Mouse (Mus musculus) limb, embryonic 12.5 days (tissue): Measurements from ENCODE around the gene Fndc9. TPM values are rescaled to one million over a fixed set of nuclear protein-coding genes. Genes with fewer than 3 reads are reported as not detected.

Experiments
- ATAC-seq: fragments of 200-750 bp; cut with Nextera tagmentation; 2 replicates; pipeline ENCODE4 v1.8.0; 2017; ENCODE audit warnings: low read depth, moderate TSS enrichment; ENCODE audit not compliant: insufficient number of reproducible peaks, insufficient read depth, low FRiP score, low TSS enrichment
- H3K27ac ChIP-seq: fragments of 300-500 bp; sonication (generic); 2 replicates; pipeline ENCODE4 v1.5.1; 2016; ENCODE audit warnings: mild to moderate bottlenecking, moderate library complexity
- H3K27me3 ChIP-seq: fragments of 300-500 bp; sonication (generic); 2 replicates; pipeline ENCODE4 v1.6.1; 2016; ENCODE audit warnings: mild to moderate bottlenecking, moderate library complexity
- H3K36me3 ChIP-seq: fragments of 300-500 bp; sonication (generic); 2 replicates; pipeline ENCODE4 v1.6.1; 2016; ENCODE audit warnings: mild to moderate bottlenecking, moderate library complexity
- H3K4me1 ChIP-seq: fragments of 300-500 bp; sonication (generic); replicated peaks from 2 replicates; pipeline ENCODE4 v1.6.1; 2016
- H3K4me2 ChIP-seq: fragments of 300-500 bp; sonication (generic); 2 replicates; pipeline ENCODE4 v1.6.1; 2016; ENCODE audit warnings: mild to moderate bottlenecking, moderate library complexity
- H3K4me3 ChIP-seq: fragments of 300-500 bp; sonication (generic); replicated peaks from 2 replicates; pipeline ENCODE4 v1.5.1; 2016; ENCODE audit warnings: mild to moderate bottlenecking
- H3K9ac ChIP-seq: fragments of 300-500 bp; sonication (generic); replicated peaks from 2 replicates; pipeline ENCODE4 v1.6.1; 2016; ENCODE audit warnings: mild to moderate bottlenecking, moderate library complexity
- H3K9me3 ChIP-seq: fragments of 300-500 bp; sonication (generic); 2 replicates; pipeline ENCODE4 v1.6.1; 2016; ENCODE audit warnings: mild to moderate bottlenecking, moderate library complexity
- WGBS: fragments of 180-500 bp; shearing (Covaris S2); methylation state at CpG from one replicate; pipeline ENCODE4 v1.1.7; 2016; 5-methylcytosine and 5-hydroxymethylcytosine counted together
- polyA plus RNA-seq: library from polyadenylated mRNA; unstranded; fragments of >200 nt; fragmentation: Nextera tagmentation; extraction: Ambion mirVana; gene quantifications from 2 replicates; pipeline ENCODE4 v1.2.1, GENCODE M21; 2016

The Fndc9 gene
- polyA plus RNA-seq, 1 experiment from 2014 or later: 0.26 TPM

DNA sequence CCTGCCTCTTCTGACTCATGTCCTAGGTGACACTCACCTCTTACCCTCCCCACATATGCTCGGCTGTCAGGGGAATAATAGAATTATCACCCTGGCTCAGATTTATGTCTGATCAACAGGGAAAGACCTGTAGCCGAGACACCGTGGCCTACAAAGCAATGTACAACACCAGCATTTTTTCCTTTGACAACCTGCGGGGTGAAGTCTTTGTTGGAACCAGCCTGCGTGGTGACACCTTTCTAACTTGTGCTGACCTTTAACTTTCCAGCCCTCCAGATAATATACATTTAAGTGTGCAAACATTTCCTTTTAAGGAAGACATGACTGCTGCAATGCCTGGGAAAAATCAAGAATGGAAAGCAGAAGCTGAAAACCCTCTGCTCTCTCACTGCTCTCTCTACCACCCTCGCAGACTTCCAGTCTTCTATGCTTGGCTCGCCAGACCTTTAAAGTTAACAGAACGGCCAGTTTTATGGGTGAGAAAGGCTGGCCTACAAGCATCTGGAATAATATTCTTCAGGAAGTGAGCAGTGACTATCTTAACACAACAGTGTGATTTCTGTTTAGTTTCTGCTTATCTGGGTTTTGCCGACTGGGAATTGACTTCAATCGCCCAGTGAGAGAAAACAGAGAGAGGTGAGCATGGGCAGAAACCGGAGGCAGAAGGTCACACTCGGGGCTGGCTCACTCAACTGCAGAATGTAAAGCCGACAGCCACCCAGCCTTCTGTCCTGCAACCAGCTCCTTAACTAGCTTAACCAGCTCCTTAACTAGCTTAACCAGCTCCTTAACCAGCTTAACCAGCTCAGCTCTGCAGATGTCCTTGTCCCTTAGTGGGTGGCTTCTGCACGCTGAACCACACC is 20.7 kb upstream of the Fndc9 start:
- H3K4me1 ChIP-seq: peaks cover 33% of the 10 kb centered on the region
- H3K27ac ChIP-seq: peak overlapping the region; percentile 93
- no peak overlapping the region for H3K4me3 ChIP-seq
- no peaks in the 10 kb centered on the region for H3K36me3 ChIP-seq
- H3K27me3 ChIP-seq: no peaks in the 10 kb centered on the region
- no peaks in the 10 kb centered on the region for H3K9me3 ChIP-seq
- no peak; the same call in 1 of the 2 replicates for ATAC-seq
- H3K4me2 ChIP-seq: peak overlapping the region; percentile 19; the same call in 1 of the 2 replicates
- H3K9ac ChIP-seq: peak overlapping the region; percentile 24; the same call in 1 of the 2 replicates
- WGBS: 25% methylated on average over 14 of the region's 14 CpGs

GRCm38 (mm10) chr11:46215354-46215753 is 20.0 kb upstream of the Fndc9 start:
- Histone ChIP-seq H3K9ac (no peak overlapping the region), H3K36me3 (0 out of 2 replicates have a peak, but pooled peaks cover 2% of the 10 kb centered on the region), H3K4me2 (0 out of 2 replicates have a peak overlapping the region, but pooled peaks have one; percentile 19), H3K27me3 (no peaks in the 10 kb centered on the region), H3K4me1 (peaks cover 37% of the 10 kb centered on the region), H3K27ac (peak overlapping the region; percentile 93), H3K9me3 (no peaks in the 10 kb centered on the region), H3K4me3 (no peak overlapping the region)
- ATAC-seq: no peak; the same call in 1 of the 2 replicates
- WGBS: 17% methylated on average over 3 of the region's 3 CpGs

DNA sequence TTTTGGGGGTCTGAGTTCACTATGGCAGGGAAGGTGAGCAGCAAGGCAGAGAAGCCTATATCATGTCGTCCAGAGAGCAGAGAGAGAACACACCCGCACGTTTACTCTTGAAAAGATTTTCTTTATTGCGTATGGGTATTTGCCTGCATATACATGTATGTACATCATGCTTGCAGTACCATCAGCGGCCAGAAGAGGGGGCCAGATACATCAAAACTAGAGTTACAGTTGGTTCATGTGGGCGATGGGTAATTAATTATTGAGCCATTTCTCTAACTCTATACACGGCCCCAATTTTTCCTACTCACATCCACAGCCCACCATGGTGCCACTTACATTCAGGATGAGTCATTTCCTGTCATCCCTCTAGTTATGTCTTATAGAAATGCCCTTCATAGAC is 18.7 kb upstream of the Fndc9 start:
- WGBS: 73% methylated on average over 7 of the region's 7 CpGs
- peaks cover 38% of the 10 kb centered on the region for H3K4me1 ChIP-seq
- no peak for ATAC-seq
- H3K36me3 ChIP-seq: peaks cover 12% of the 10 kb centered on the region; the same call in 1 of the 2 replicates
- no peaks in the 10 kb centered on the region for H3K27me3 ChIP-seq
- no peak overlapping the region for H3K9ac ChIP-seq
- no peak overlapping the region for H3K27ac ChIP-seq
- no peaks in the 10 kb centered on the region for H3K9me3 ChIP-seq
- H3K4me2 ChIP-seq: no peak overlapping the region
- H3K4me3 ChIP-seq: no peak overlapping the region

- Histone ChIP-seq H3K9me3 (no peaks in the 10 kb centered on the region), H3K36me3 (peaks cover 15% of the 10 kb centered on the region; the same call in 1 of the 2 replicates), H3K27me3 (no peaks in the 10 kb centered on the region), H3K9ac (no peak overlapping the region), H3K4me2 (no peak overlapping the region), H3K4me1 (peaks cover 31% of the 10 kb centered on the region), H3K27ac (no peak overlapping the region), H3K4me3 (no peak overlapping the region)
- ATAC-seq: no peak
- WGBS: 86% methylated on average over 9 of the region's 9 CpGs
Measured at GRCm38 (mm10) chr11:46217686-46218085, 17.6 kb upstream of the Fndc9 start.

DNA sequence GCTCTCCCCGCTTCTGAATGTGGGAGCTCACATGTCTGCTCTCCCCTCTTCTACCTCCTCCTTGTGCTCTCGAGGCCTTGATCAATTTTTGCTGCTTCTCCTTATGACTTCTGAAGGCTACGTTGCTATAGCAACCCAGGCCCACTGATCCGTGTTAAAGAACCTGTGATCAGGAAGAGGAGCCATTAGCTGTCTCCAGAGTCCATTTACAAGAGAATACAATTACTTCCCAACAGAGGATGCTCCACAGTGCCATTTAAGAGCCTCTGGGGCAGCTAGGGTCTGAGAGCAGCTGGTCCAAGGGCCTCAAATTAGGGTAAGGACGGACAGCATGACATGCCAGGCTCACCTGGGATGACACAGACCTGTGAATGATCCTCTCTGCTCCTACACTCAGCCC is 16.7 kb upstream of the Fndc9 start:
- H3K9me3 ChIP-seq: no peaks in the 10 kb centered on the region
- H3K4me2 ChIP-seq: no peak overlapping the region
- peaks cover 25% of the 10 kb centered on the region for H3K4me1 ChIP-seq
- H3K27ac ChIP-seq: no peak overlapping the region
- H3K4me3 ChIP-seq: no peak overlapping the region
- H3K9ac ChIP-seq: no peak overlapping the region
- no peaks in the 10 kb centered on the region for H3K27me3 ChIP-seq
- no peak for ATAC-seq
- 39% methylated on average over 5 of the region's 5 CpGs for WGBS
- peaks cover 22% of the 10 kb centered on the region; the same call in 1 of the 2 replicates for H3K36me3 ChIP-seq

GRCm38 (mm10) chr11:46219380-46219779 is 16.0 kb upstream of the Fndc9 start:
- Histone ChIP-seq H3K4me1 (peaks cover 17% of the 10 kb centered on the region), H3K36me3 (peaks cover 22% of the 10 kb centered on the region; the same call in 1 of the 2 replicates), H3K4me3 (no peak overlapping the region), H3K4me2 (no peak overlapping the region), H3K27me3 (no peaks in the 10 kb centered on the region), H3K27ac (no peak overlapping the region), H3K9me3 (no peaks in the 10 kb centered on the region), H3K9ac (no peak overlapping the region)
- 82% methylated on average over 9 of the region's 9 CpGs for WGBS
- ATAC-seq: no peak

GRCm38 (mm10) chr11:46220211-46220610 is 15.1 kb upstream of the Fndc9 start:
- Histone ChIP-seq H3K27me3 (no peaks in the 10 kb centered on the region), H3K4me1 (peaks cover 12% of the 10 kb centered on the region), H3K4me3 (no peak overlapping the region), H3K9me3 (no peaks in the 10 kb centered on the region), H3K9ac (no peak overlapping the region), H3K36me3 (peaks cover 22% of the 10 kb centered on the region; the same call in 1 of the 2 replicates), H3K27ac (no peak overlapping the region), H3K4me2 (no peak overlapping the region)
- ATAC-seq: no peak
- WGBS: 81% methylated on average over 2 of the region's 2 CpGs

DNA sequence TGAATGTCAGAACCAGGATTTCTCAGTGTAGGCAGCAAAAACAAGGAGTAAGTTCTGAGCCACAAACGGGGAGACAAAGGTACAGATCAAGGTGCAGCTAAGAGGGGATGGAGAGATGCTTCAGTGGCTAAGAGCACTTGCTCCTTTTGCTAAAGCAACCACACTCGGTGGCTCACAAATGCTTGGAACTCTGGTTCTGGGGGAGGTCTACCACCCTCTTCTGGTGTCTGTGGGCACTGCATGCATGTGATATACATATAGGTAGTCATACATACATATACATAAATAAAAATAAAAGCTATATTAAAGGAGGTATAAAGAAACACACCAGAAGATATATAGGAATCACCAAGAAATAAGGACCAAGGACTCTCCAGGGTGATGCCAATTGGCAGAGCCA is 11.8 kb upstream of the Fndc9 start:
- no peaks in the 10 kb centered on the region for H3K9me3 ChIP-seq
- no peak overlapping the region for H3K4me2 ChIP-seq
- no peak overlapping the region for H3K27ac ChIP-seq
- no peaks in the 10 kb centered on the region for H3K27me3 ChIP-seq
- no peak for ATAC-seq
- H3K4me1 ChIP-seq: peaks cover 13% of the 10 kb centered on the region
- no peak overlapping the region for H3K4me3 ChIP-seq
- peaks cover 22% of the 10 kb centered on the region; the same call in 1 of the 2 replicates for H3K36me3 ChIP-seq
- WGBS: 79% methylated on average over 2 of the region's 2 CpGs
- no peak overlapping the region for H3K9ac ChIP-seq

- Histone ChIP-seq H3K4me1 (peaks cover 8% of the 10 kb centered on the region; the same call in 1 of the 2 replicates), H3K27me3 (no peaks in the 10 kb centered on the region), H3K4me3 (no peak overlapping the region), H3K36me3 (peaks cover 20% of the 10 kb centered on the region; the same call in 1 of the 2 replicates), H3K27ac (no peak overlapping the region), H3K9me3 (no peaks in the 10 kb centered on the region), H3K9ac (no peak overlapping the region), H3K4me2 (no peak overlapping the region)
- 69% methylated on average over 5 of the region's 5 CpGs for WGBS
- no peak for ATAC-seq
Measured at GRCm38 (mm10) chr11:46225345-46225744, 10.0 kb upstream of the Fndc9 start.

DNA sequence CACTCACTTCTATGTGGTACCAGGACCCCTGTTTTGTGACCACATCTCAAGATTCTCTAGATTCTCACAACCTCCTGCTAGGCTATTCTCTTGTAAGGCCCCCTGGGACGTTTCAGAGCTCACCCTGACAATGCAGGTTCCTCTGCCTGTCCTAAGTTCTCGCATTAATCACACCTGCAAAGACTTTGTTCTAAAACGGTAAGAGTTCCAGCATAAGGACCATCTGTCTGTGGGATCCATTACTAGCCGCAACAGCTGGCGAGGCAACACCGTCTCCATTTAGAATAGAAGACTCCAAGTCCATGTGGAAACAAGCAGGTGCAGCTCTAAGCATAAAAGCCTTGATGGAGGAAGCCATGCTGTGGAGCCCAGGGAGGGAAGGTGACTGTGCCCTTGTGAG is 5.1 kb upstream of the Fndc9 start:
- Histone ChIP-seq H3K4me1 (0 out of 2 replicates have a peak, but pooled peaks cover 1% of the 10 kb centered on the region), H3K27me3 (no peaks in the 10 kb centered on the region), H3K9ac (no peak overlapping the region), H3K4me3 (no peak overlapping the region), H3K4me2 (no peak overlapping the region), H3K36me3 (peaks cover 5% of the 10 kb centered on the region; the same call in 1 of the 2 replicates), H3K27ac (no peak overlapping the region), H3K9me3 (no peaks in the 10 kb centered on the region)
- ATAC-seq: no peak
- 73% methylated on average over 6 of the region's 6 CpGs for WGBS

DNA sequence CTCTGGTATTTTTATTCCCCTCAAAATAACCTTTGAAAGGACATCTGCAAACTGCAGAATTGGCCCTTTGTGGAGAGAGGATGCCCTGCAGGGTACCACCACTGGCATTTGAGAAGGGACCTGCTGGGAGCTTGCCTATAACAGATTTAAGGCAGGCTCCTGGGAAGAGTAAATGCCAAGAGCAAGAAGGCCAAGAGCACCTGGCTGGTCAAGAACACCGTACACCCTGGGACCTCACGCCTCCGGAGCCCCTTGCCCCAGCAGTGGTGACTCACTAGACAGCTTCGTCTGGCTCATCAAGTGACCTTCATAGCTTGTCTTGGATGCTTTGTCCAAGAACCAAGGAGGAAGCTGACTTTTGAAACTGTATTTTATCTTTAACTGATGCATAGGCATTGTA is 2.5 kb upstream of the Fndc9 start:
- no peak for ATAC-seq
- H3K9me3 ChIP-seq: no peaks in the 10 kb centered on the region
- no peak overlapping the region for H3K9ac ChIP-seq
- no peaks in the 10 kb centered on the region for H3K27me3 ChIP-seq
- peaks cover 12% of the 10 kb centered on the region for H3K36me3 ChIP-seq
- WGBS: 89% methylated on average over 4 of the region's 4 CpGs
- no peaks in the 10 kb centered on the region for H3K4me1 ChIP-seq
- H3K27ac ChIP-seq: no peak overlapping the region
- no peak overlapping the region for H3K4me3 ChIP-seq
- no peak overlapping the region for H3K4me2 ChIP-seq
